Mouse (Mus musculus) neural tube, embryonic 14.5 days (tissue): Measurements from ENCODE around the gene 9530053A07Rik. TPM values are rescaled to one million over a fixed set of nuclear protein-coding genes. Genes with fewer than 3 reads are reported as not detected.

Source experiments
- ATAC-seq: fragments of 200-750 bp; cut with Nextera tagmentation; 2 replicates; pipeline ENCODE4 v1.8.0; 2017; ENCODE audit warnings: low read depth, mild to moderate bottlenecking, moderate TSS enrichment, moderate library complexity
- H3K27ac ChIP-seq: fragments of 300-500 bp; sonication (generic); 2 replicates; pipeline ENCODE4 v1.5.1; 2014; ENCODE audit warnings: low read depth, mild to moderate bottlenecking, control low read depth, low read length, moderate library complexity, mixed read lengths
- H3K27me3 ChIP-seq: fragments of 300-500 bp; sonication (generic); 2 replicates; pipeline ENCODE4 v1.6.1; 2014; ENCODE audit warnings: low read length; ENCODE audit not compliant: control insufficient read depth, insufficient read depth
- H3K36me3 ChIP-seq: fragments of 300-500 bp; sonication (generic); 2 replicates; pipeline ENCODE4 v1.6.1; 2014; ENCODE audit warnings: low read length, mixed read lengths; ENCODE audit not compliant: control insufficient read depth, insufficient read depth
- H3K4me1 ChIP-seq: fragments of 300-500 bp; sonication (generic); 2 replicates; pipeline ENCODE4 v1.6.1; 2014; ENCODE audit warnings: low read length; ENCODE audit not compliant: control insufficient read depth, insufficient read depth
- H3K4me2 ChIP-seq: fragments of 300-500 bp; sonication (generic); 2 replicates; pipeline ENCODE4 v1.6.1; 2014; ENCODE audit warnings: mild to moderate bottlenecking, low read depth, low read length, control low read depth
- H3K4me3 ChIP-seq: fragments of 300-500 bp; sonication (generic); 2 replicates; pipeline ENCODE4 v1.5.1; 2014; ENCODE audit warnings: low read depth, low read length, control low read depth, mixed read lengths
- H3K9ac ChIP-seq: fragments of 300-500 bp; sonication (generic); replicated peaks from 2 replicates; pipeline ENCODE4 v1.6.1; 2014; ENCODE audit warnings: low read depth, mild to moderate bottlenecking, control low read depth, low read length, mixed read lengths
- H3K9me3 ChIP-seq: fragments of 300-500 bp; sonication (generic); 2 replicates; pipeline ENCODE4 v1.6.1; 2016; ENCODE audit warnings: low read length; ENCODE audit not compliant: control insufficient read depth
- WGBS: fragments of 180-500 bp; shearing (Covaris S2); extraction: QIAGEN DNeasy Blood & Tissue Kit; methylation state at CpG from one replicate; pipeline ENCODE4 v1.1.7; 2014; 5-methylcytosine and 5-hydroxymethylcytosine counted together
- polyA plus RNA-seq: library from polyadenylated mRNA; unstranded; fragments of >200 nt; fragmentation: Nextera tagmentation; extraction: Ambion mirVana; gene quantifications from 2 replicates; pipeline ENCODE4 v1.2.1, GENCODE M21; 2014

Gene 9530053A07Rik
- polyA plus RNA-seq, 1 experiment from 2014 or later, result 0.08 TPM

GRCm38 (mm10) chr7:28182320-28182719, 53.1 kb downstream of the 9530053A07Rik start:
- Histone ChIP-seq H3K36me3 (peaks cover 62% of the 10 kb centered on the region), H3K27me3 (no peaks in the 10 kb centered on the region), H3K9ac (no peak overlapping the region), H3K4me2 (no peak overlapping the region), H3K9me3 (no peaks in the 10 kb centered on the region), H3K4me3 (no peak overlapping the region), H3K4me1 (peaks cover 10% of the 10 kb centered on the region), H3K27ac (no peak overlapping the region)
- ATAC-seq, result no peak
- 97% methylated on average over 21 of the region's 22 CpGs for WGBS

DNA sequence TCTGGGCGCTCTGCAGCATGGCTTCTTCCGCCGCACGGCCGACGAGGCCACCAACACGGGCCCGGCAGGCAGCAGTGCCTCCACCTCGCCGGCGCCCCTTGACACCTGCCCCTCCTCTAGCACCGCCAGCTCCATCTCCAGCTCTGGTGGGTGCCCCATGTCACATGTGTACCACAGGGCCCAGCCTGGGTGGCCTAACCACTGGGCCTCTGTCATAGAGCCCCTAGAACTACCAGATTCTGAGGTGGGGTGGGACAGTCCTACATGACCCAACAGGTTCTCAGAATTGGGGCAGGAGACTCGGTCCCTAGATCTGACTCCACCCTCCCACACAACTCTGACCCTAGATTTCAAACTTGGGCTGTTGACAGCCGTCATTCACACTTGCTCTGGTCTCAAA, 56.6 kb downstream of the 9530053A07Rik start:
- H3K9ac ChIP-seq, result no peak overlapping the region
- no peak overlapping the region for H3K4me3 ChIP-seq
- ATAC-seq, result 0 out of 2 replicates have a peak, but pooled peaks have one; percentile 16
- WGBS, result 94% methylated on average over 14 of the region's 14 CpGs
- peaks cover 5% of the 10 kb centered on the region for H3K4me1 ChIP-seq
- H3K4me2 ChIP-seq, result no peak overlapping the region
- peaks cover 78% of the 10 kb centered on the region for H3K36me3 ChIP-seq
- no peaks in the 10 kb centered on the region for H3K9me3 ChIP-seq
- no peak overlapping the region for H3K27ac ChIP-seq
- no peaks in the 10 kb centered on the region for H3K27me3 ChIP-seq

- Histone ChIP-seq H3K4me2 (no peak overlapping the region), H3K4me1 (no peaks in the 10 kb centered on the region), H3K36me3 (peaks cover 84% of the 10 kb centered on the region), H3K27me3 (no peaks in the 10 kb centered on the region), H3K9ac (no peak overlapping the region), H3K4me3 (no peak overlapping the region), H3K27ac (no peak overlapping the region), H3K9me3 (no peaks in the 10 kb centered on the region)
- WGBS, result 95% methylated on average over 8 of the region's 8 CpGs
- ATAC-seq, result no peak
Measured at GRCm38 (mm10) chr7:28186631-28187030, 57.4 kb downstream of the 9530053A07Rik start.

DNA sequence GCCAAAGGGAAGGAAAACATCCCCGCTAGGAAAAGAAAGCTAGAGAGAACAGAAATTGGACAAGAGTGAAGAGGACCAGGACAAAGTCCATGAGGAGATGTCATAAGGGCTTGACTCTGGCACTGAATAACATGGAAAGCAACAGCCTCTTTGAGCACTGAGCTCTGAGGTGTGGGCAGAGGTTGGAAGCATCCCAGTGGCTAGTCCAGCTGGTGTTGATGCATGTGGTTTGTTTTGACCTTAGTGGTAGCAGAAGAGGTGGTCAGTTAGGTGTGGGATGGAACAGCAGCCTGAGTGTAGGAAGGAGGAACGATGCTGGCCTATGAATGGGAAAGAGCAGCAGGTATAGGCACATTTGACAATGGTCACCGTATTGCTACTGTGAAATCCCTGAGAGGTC, 62.2 kb downstream of the 9530053A07Rik start:
- Histone ChIP-seq H3K27me3 (no peaks in the 10 kb centered on the region), H3K9ac (no peak overlapping the region), H3K4me2 (no peak overlapping the region), H3K27ac (no peak overlapping the region), H3K4me3 (no peak overlapping the region), H3K4me1 (no peaks in the 10 kb centered on the region), H3K36me3 (peaks cover 61% of the 10 kb centered on the region), H3K9me3 (no peaks in the 10 kb centered on the region)
- no peak for ATAC-seq
- 100% methylated on average over 3 of the region's 3 CpGs for WGBS

DNA sequence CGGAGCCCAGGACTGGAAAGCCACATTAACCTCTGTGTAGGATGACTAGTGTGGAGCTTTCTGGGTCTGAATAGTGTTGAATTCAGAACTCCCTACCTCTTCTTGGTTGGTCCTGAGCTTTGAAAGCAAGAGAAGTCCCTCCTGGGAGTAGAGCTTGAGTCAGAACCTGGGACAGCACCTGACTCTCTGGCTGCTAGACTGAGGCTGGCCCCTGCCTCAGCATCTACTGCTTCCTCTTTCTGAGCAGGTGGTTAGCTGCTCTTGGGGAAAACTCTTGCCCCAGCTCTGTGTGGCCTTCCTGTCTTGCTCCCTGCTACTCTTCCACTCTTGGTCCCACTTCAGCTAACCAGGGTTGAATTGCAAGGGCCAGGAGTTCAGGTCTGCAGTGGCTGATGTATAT, 62.6 kb downstream of the 9530053A07Rik start:
- Histone ChIP-seq H3K27me3 (no peaks in the 10 kb centered on the region), H3K4me3 (no peak overlapping the region), H3K9me3 (no peaks in the 10 kb centered on the region), H3K4me1 (no peaks in the 10 kb centered on the region), H3K36me3 (peaks cover 57% of the 10 kb centered on the region), H3K27ac (no peak overlapping the region), H3K4me2 (no peak overlapping the region), H3K9ac (no peak overlapping the region)
- ATAC-seq, result no peak
- 100% methylated on average over 1 of the region's 1 CpGs for WGBS

DNA sequence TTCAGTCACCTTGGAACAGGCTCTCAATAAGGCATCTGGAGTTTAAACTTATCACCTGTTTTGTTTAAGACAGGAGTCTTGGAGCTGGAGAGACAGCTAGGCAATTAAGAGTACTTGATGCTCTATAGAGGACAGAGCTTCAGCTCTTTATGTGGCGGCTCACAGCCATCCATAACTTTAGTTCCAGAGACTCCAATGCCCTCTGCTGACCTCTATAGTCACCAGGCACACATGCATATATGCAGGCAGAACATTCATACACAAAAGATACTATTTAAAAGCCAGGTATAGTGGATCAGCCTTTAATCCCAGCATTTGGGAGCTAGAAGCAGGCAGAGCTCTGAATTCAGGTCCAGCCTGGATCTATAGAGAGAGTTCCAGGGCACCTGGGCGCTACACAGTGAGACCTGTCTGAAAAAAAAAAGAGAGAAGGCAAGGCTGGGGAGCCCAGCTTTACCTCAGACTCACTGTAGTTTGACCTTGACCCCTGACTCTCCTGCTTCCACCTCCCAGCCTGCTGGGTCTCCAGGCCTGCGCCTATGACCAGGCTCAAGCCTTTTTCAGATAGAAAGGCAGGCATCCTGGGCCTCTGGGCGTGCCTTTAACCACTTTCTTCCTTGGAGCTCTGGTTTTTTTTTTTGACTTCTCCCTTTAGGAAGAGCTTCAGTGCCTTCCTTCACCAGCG, 66.3 kb downstream of the 9530053A07Rik start:
- peaks cover 38% of the 10 kb centered on the region for H3K36me3 ChIP-seq
- no peak overlapping the region for H3K4me3 ChIP-seq
- no peak overlapping the region for H3K4me2 ChIP-seq
- H3K27me3 ChIP-seq, result no peaks in the 10 kb centered on the region
- H3K9ac ChIP-seq, result no peak overlapping the region
- no peaks in the 10 kb centered on the region for H3K9me3 ChIP-seq
- H3K4me1 ChIP-seq, result no peaks in the 10 kb centered on the region
- 92% methylated on average over 5 of the region's 5 CpGs for WGBS
- no peak for ATAC-seq
- no peak overlapping the region for H3K27ac ChIP-seq

GRCm38 (mm10) chr7:28196528-28196927, 67.3 kb downstream of the 9530053A07Rik start:
- 69% methylated on average over 14 of the region's 14 CpGs for WGBS
- Histone ChIP-seq H3K27ac (no peak overlapping the region), H3K9me3 (no peaks in the 10 kb centered on the region), H3K27me3 (no peaks in the 10 kb centered on the region), H3K4me1 (no peaks in the 10 kb centered on the region), H3K36me3 (peaks cover 29% of the 10 kb centered on the region), H3K4me2 (no peak overlapping the region), H3K4me3 (no peak overlapping the region), H3K9ac (no peak overlapping the region)
- ATAC-seq, result no peak

DNA sequence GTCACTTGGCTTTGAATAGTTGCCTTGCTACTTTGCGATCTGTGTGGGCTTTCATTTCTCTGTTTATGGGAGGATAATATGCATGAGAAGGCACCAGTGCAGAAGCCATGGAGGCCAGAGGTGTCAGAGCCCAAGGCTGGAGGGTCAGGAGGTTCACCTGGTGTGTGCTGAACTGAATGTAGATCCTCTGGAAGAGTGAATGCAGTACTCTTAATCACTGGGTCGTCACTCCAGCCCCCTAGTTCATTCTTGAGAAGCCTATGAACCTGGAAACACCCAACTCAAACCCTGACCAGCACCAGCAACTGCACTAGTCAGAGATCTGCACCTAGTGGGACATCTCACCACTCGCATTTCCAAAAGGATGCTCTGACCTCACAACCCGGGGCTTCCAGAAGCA, 69.8 kb downstream of the 9530053A07Rik start:
- no peak overlapping the region for H3K9ac ChIP-seq
- WGBS, result 72% methylated on average over 4 of the region's 4 CpGs

GRCm38 (mm10) chr7:28203207-28204108, 74.2 kb downstream of the 9530053A07Rik start:
- no peak overlapping the region for H3K27ac ChIP-seq
- H3K9ac ChIP-seq, result no peak overlapping the region
- no peak for ATAC-seq
- 68% methylated on average over 19 of the region's 19 CpGs for WGBS
- H3K4me1 ChIP-seq, result no peaks in the 10 kb centered on the region
- H3K9me3 ChIP-seq, result no peaks in the 10 kb centered on the region
- H3K4me3 ChIP-seq, result no peak overlapping the region
- H3K4me2 ChIP-seq, result no peak overlapping the region
- no peaks in the 10 kb centered on the region for H3K36me3 ChIP-seq
- no peaks in the 10 kb centered on the region for H3K27me3 ChIP-seq

More for the DNA sequence above, 69.8 kb downstream of the 9530053A07Rik start:
- no peaks in the 10 kb centered on the region for H3K4me1 ChIP-seq
- peaks cover 15% of the 10 kb centered on the region for H3K36me3 ChIP-seq
- ATAC-seq, result no peak
- H3K27me3 ChIP-seq, result no peaks in the 10 kb centered on the region
- H3K27ac ChIP-seq, result no peak overlapping the region
- H3K9me3 ChIP-seq, result no peaks in the 10 kb centered on the region
- no peak overlapping the region for H3K4me3 ChIP-seq
- no peak overlapping the region for H3K4me2 ChIP-seq
